Mouse (Mus musculus): ENCODE results near the gene Rrp36. TPM values are rescaled to one million over a fixed set of nuclear protein-coding genes. Genes with fewer than 3 reads are reported as not detected.

Gene Rrp36
- 36.5 and 38.9 TPM in 2 replicates for polyA plus RNA-seq (2016; fragmentation: Nextera tagmentation; extraction: Ambion mirVana)

DNA sequence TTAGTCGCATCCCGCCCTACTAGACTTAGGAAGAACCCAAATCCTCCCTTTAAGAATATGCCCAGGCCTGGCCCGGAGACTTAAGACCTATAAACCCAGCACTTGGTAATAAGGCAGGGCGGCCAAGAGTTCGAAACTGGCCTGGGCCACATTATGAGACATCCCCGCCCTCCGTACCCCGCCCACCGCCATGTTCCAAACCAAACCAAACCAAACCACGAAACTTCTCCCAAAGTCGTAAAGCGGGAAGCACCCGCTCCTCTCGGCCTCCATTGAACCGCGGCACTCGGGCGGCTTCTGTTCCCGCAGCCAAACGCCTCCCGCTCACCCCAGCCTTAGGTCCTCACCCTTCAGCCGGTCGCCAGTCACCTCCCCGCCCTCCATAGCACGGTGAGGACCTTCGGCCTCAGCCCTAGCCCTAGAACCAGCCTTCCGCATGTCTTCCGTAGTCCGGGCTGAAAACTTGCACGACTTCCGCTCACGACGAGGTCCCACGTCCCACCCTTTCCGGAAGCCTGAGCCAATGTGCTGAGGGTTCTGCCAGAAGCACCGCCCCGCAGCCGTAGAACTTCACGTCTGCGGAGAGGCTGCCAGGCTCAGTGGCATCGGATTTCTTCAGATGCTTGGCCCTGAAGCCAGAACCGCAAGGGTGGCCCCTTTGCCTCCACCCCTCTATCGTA is at the start of gene Rrp36:
Gene Rrp36 (minus strand): TSS at position 503 of the 680 bp plus-strand sequence.
- H3K4me3 ChIP-seq, result peak within 1 kb of the TSS; percentile 84
- H3K27me3 ChIP-seq (replicated peaks), result no peaks in the 10 kb centered on the region
- H3K9ac ChIP-seq, result peak within 1 kb of the TSS; percentile 86
- H3K36me3 ChIP-seq, result peaks cover 63% of the 10 kb centered on the region
- peaks cover 38% of the 10 kb centered on the region for H3K4me1 ChIP-seq (replicated peaks)
- 0 out of 2 replicates have a peak, but pooled peaks cover 5% of the 10 kb centered on the region for H3K9me3 ChIP-seq (replicated peaks)
- peak within 1 kb of the TSS; percentile 80 for H3K4me2 ChIP-seq
- 1% methylated on average over 43 of the region's 43 CpGs for WGBS
- ATAC-seq (ENCODE audit: insufficient number of reproducible peaks, low FRiP score), result peak; percentile 88
- H3K27ac ChIP-seq (ENCODE audit: poor library complexity, severe bottlenecking), result peak within 1 kb of the TSS; percentile 80

DNA sequence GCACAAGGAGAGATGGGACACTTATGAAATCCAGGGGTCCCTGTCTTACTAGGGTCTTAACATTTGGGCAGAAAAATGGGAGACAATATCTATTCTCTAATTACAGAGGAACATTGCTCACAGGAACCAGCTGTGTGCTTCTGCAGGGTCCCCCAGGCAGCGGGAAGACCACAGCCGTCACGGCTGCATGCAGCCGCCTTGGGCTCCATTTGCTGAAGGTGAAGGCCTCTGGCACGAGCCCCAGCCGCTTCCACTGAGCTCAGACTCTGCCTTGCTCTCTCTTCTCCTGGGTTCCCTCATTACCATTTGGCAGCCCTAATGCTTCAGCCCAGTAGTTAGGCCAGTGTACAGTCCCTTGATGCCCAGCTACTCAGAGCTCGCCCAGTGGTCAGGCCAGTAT is 46.9 kb upstream of the Rrp36 start:
- Histone ChIP-seq H3K9ac (no peak overlapping the region), H3K27me3 (replicated peaks) (no peaks in the 10 kb centered on the region), H3K27ac (ENCODE audit: poor library complexity, severe bottlenecking) (no peak overlapping the region), H3K4me3 (no peak overlapping the region), H3K4me2 (no peak overlapping the region), H3K4me1 (replicated peaks) (peaks cover 8% of the 10 kb centered on the region), H3K9me3 (replicated peaks) (no peaks in the 10 kb centered on the region), H3K36me3 (peaks cover 62% of the 10 kb centered on the region)
- WGBS, result 84% methylated on average over 7 of the region's 7 CpGs
- ATAC-seq (ENCODE audit: insufficient number of reproducible peaks, low FRiP score), result no peak

DNA sequence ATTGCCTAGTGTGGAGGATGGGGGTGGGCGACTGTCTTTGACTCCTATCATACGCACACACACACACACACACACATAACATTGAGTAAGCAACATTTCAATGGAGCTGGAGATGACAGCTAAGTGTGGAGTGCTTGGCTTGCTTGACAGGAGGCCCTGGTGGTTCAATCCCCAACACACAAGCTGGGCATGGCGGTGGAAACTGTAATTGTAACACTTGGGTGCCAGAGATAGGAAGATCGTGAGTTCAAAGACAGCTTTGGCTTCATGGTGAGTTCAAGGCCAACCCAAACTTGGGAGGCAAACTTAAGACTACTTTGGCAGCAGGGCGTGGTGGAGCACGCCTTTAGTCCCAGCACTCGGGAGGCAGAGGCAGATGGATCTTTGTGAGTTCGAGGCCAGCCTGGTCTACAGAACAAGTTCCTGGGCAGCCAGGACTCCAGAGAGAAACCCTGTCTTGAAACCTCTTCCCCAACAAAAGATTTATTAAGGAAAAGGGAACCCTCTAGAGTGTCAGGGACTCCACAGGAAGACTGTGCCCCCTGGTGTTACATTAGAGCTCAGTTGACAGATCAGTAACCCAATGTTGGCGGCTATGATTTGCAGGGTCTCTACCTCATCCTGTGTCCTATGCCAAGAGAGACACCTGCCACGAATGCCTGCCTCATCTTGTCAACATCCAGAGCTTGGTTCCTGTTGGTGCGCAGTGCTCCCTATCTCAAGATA is 40.8 kb upstream of the Rrp36 start:
- peaks cover 43% of the 10 kb centered on the region for H3K36me3 ChIP-seq
- H3K9ac ChIP-seq, result no peak overlapping the region
- no peak overlapping the region for H3K27ac ChIP-seq (ENCODE audit: poor library complexity, severe bottlenecking)
- no peak overlapping the region for H3K4me3 ChIP-seq
- H3K27me3 ChIP-seq (replicated peaks), result no peaks in the 10 kb centered on the region
- no peak for ATAC-seq (ENCODE audit: insufficient number of reproducible peaks, low FRiP score)
- H3K9me3 ChIP-seq (replicated peaks), result no peaks in the 10 kb centered on the region
- H3K4me1 ChIP-seq (replicated peaks), result peaks cover 17% of the 10 kb centered on the region
- 92% methylated on average over 11 of the region's 11 CpGs for WGBS
- H3K4me2 ChIP-seq, result no peak overlapping the region

DNA sequence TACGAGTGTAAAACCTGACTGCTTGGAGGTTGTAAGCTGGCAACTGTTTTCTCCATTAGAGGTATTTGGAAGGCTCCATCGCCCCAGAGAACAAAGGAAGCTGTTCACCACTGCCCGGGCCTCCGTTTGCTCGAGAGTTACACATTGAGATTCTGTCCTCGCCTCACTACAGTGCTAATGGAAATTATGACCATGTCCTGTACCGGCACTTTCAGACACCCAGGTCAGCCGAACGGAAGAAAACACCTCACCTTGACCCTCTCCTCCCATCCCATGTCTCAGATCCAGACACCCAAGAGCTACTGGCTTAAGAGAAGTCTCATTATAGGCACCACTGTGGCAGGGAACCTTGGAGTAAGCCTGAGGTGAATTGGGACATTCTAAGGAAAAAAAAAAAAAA is 39.7 kb upstream of the Rrp36 start:
- Histone ChIP-seq H3K4me3 (no peak overlapping the region), H3K4me2 (no peak overlapping the region), H3K9me3 (replicated peaks) (no peaks in the 10 kb centered on the region), H3K36me3 (peaks cover 43% of the 10 kb centered on the region), H3K27me3 (replicated peaks) (no peaks in the 10 kb centered on the region), H3K27ac (ENCODE audit: poor library complexity, severe bottlenecking) (no peak overlapping the region), H3K4me1 (replicated peaks) (peaks cover 17% of the 10 kb centered on the region), H3K9ac (no peak overlapping the region)
- WGBS, result 90% methylated on average over 9 of the region's 9 CpGs
- ATAC-seq (ENCODE audit: insufficient number of reproducible peaks, low FRiP score), result no peak

DNA sequence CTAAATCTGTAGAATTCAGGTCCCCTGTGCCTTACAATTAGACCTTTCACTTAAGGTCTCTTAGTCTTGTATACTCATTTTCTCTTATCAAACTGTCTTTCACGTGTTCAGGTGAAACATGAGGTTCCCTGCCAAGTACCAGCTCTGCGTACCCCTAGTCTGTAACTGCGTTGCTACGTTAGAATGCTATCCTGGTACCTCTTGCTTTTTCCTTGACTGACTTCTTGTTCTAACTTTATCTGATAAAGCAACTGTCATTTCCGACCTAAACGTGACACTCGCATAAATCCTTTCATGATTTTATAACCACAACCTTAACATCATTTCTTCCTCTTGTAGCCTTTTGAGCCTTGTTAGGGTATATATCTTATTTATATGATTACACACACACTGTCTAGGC is 38.3 kb upstream of the Rrp36 start:
- WGBS, result 52% methylated on average over 7 of the region's 7 CpGs
- Histone ChIP-seq H3K4me1 (replicated peaks) (peaks cover 17% of the 10 kb centered on the region), H3K9ac (peak overlapping the region; percentile 97), H3K4me2 (peak overlapping the region; percentile 96), H3K4me3 (peak overlapping the region; percentile 97), H3K9me3 (replicated peaks) (no peaks in the 10 kb centered on the region), H3K27ac (ENCODE audit: poor library complexity, severe bottlenecking) (no peak overlapping the region), H3K36me3 (peaks cover 38% of the 10 kb centered on the region), H3K27me3 (replicated peaks) (no peaks in the 10 kb centered on the region)
- no peak for ATAC-seq (ENCODE audit: insufficient number of reproducible peaks, low FRiP score)

DNA sequence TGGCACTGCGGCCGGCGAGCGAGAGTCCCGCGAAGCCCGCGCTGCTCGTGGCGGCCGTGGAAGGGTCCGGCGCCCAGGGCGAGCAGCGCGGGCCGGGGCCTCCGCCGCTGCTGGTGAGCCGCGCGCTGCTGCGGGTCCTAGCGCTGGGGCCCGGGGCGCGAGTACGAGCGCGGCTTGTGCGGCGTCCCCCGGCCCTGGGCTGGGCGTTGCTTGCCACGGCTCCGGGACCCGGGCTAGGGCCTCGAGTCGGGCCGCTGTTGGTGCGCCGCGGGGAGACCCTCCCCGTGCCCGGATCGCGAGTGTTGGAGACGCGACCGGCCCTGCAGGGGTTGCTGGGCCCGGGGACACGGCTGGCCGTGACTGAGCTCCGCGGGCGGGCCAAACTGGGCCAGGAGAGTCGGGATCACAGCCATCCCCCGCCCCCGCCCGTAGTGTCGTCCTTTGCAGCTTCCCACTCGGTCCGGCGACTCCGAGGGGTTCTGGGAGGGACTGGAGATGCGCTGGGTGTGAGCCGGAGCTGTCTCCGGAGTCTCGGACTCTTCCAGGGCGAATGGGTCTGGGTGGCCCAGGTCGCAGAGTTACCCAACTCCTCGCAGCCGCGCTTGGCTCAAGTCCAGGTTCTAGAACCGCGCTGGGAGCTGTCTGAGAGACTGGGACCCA is 37.6 kb upstream of the Rrp36 start:
- Histone ChIP-seq H3K9me3 (replicated peaks) (no peaks in the 10 kb centered on the region), H3K36me3 (peaks cover 33% of the 10 kb centered on the region), H3K27ac (ENCODE audit: poor library complexity, severe bottlenecking) (peak overlapping the region; percentile 61), H3K9ac (peak overlapping the region; percentile 97), H3K4me3 (peak overlapping the region; percentile 97), H3K4me1 (replicated peaks) (peaks cover 17% of the 10 kb centered on the region), H3K4me2 (peak overlapping the region; percentile 96), H3K27me3 (replicated peaks) (no peaks in the 10 kb centered on the region)
- peak; percentile 54 for ATAC-seq (ENCODE audit: insufficient number of reproducible peaks, low FRiP score)
- under 1% methylated on average over 76 of the region's 76 CpGs for WGBS

DNA sequence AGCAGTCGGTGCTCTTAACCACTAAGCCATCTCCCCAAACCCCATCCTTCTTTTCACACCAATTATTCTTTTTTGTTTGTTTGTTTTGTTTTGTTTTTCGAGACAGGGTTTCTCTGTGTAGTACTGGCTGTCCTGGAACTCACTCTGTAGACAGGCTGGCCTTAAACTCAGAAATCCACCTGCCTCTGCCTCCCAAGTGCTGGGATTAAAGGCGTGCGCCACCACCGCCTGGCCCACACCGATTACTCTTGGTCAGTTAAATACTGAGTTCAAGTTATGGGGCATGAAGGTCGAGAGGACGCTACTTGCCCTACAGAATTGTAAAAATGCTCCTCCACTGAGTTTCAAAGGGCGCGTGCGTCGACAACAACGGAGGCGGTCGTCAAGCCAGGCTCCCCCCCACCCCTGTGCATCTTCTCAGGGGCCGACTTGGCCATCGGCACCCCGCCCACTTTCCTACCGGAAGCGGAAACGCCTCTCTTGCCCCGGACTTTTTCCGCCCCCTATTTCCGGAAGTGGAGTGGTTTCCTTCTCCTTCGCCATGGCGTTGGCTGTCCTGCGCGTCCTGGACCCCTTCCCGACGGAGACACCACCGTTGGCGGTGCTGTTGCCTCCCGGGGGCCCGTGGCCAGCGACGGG is 36.9 kb upstream of the Rrp36 start, which contains the start of gene Pex6:
Gene Pex6 (plus strand): TSS at position 505 of the 639 bp plus-strand sequence.
- Histone ChIP-seq H3K36me3 (peaks cover 27% of the 10 kb centered on the region), H3K9ac (peak within 1 kb of the TSS; percentile 97), H3K4me2 (peak within 1 kb of the TSS; percentile 96), H3K9me3 (replicated peaks) (no peaks in the 10 kb centered on the region), H3K4me3 (peak within 1 kb of the TSS; percentile 97), H3K4me1 (replicated peaks) (peaks cover 19% of the 10 kb centered on the region), H3K27me3 (replicated peaks) (no peaks in the 10 kb centered on the region), H3K27ac (ENCODE audit: poor library complexity, severe bottlenecking) (peak within 1 kb of the TSS; percentile 61)
- ATAC-seq (ENCODE audit: insufficient number of reproducible peaks, low FRiP score), result peak; percentile 88
- 7% methylated on average over 36 of the region's 36 CpGs for WGBS

DNA sequence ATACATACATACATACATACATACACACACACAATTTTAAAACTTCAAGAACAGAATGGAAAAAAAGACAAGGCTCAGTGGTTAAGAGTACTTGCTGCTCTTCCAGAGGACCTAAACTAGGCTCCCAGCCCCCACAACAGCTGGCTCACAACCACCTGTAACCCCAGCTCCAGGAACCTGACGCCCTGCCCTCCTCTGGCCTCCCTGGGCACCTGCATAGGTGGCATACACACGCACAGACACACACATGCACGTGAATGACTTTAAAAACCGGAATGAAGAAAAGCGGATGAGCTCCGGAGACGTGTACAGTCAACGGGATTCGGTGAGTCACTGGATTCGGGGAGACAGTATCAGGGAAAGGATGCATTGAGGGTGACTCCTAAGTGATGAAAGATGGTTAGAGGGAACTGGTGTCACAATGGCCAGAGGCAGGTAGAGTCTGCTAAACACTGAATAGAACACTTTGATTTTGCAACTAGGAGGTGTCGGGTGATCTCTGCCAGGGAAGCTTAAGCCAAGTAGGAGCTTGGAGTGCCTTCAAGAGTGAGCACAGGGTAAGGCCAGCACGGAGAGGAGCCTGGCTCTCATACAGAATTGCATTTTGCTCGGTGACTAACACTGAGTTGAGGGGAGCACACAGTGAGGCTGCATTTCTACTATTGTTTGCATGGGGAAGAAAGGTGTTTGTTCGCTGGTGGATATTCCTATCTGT is 32.4 kb upstream of the Rrp36 start:
- H3K27ac ChIP-seq (ENCODE audit: poor library complexity, severe bottlenecking), result no peak overlapping the region
- no peak overlapping the region for H3K9ac ChIP-seq
- H3K36me3 ChIP-seq, result no peaks in the 10 kb centered on the region
- ATAC-seq (ENCODE audit: insufficient number of reproducible peaks, low FRiP score), result no peak
- H3K4me1 ChIP-seq (replicated peaks), result peaks cover 36% of the 10 kb centered on the region
- H3K4me2 ChIP-seq, result no peak overlapping the region
- no peaks in the 10 kb centered on the region for H3K27me3 ChIP-seq (replicated peaks)
- no peak overlapping the region for H3K4me3 ChIP-seq
- H3K9me3 ChIP-seq (replicated peaks), result no peaks in the 10 kb centered on the region
- 78% methylated on average over 14 of the region's 14 CpGs for WGBS

DNA sequence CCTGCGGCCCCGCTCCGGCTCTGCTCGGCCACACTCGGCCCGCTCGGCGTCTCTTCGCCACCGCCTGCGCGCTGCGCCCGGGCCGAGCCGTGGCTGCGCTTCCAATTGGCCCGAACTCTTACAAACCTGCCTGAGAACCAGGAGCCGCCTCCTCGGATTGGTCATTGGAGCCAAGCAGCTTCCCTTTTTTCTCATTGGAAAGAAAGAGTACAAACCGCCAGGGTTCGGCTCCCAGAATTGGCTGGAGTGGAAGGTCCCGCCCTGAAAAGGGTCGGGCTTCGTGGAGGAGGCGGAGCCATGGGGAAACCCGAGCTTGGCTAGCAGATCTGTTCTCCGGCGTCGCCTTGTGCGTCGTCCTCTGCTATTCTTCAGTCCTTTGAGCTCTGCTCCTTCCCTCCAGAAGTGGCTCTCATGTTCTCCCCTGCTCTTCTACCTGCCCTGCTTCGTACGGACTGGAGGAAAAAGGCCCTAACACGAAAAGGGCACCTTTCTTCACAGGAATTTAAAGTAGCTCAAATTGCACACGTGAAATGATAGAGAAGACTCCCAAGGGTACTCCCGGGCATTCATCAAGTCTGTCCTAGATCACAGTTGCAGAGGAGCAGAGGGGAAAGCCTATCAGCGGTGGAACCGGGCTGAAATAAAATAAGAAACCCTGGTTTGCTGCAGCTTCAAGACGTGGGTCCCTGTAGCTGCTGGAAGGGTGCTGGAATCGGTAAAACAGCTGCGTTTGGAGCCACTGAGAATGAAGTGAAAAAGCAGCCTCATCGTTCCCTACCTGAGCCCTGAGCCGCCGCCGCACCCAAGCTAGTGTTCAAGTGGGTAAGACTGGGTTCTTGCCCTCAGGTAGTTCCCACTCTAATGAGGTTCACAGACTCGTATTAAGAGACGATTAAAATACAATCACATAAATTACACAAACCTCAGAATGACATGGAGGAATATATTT is 31.0 kb upstream of the Rrp36 start, which contains the start of gene Ppp2r5d:
Gene Ppp2r5d (minus strand): TSS at position 225 of the 949 bp plus-strand sequence.
- 1% methylated on average over 48 of the region's 48 CpGs for WGBS
- peak within 1 kb of the TSS; percentile 92 for H3K9ac ChIP-seq
- H3K36me3 ChIP-seq, result no peaks in the 10 kb centered on the region
- no peaks in the 10 kb centered on the region for H3K27me3 ChIP-seq (replicated peaks)
- H3K4me3 ChIP-seq, result peak within 1 kb of the TSS; percentile 88
- peaks cover 41% of the 10 kb centered on the region for H3K4me1 ChIP-seq (replicated peaks)
- H3K27ac ChIP-seq (ENCODE audit: poor library complexity, severe bottlenecking), result peak within 1 kb of the TSS; percentile 89
- peak within 1 kb of the TSS; percentile 94 for H3K4me2 ChIP-seq
- H3K9me3 ChIP-seq (replicated peaks), result no peaks in the 10 kb centered on the region
- peak; percentile 94 for ATAC-seq (ENCODE audit: insufficient number of reproducible peaks, low FRiP score)

All from heart, embryonic 12.5 days (tissue).